Mouse (Mus musculus) forebrain, embryonic 13.5 days (tissue): ENCODE results near the gene Isg20l2. TPM values are rescaled to one million over a fixed set of nuclear protein-coding genes. Genes with fewer than 3 reads are reported as not detected.
A peak's percentile ranks its signal among the peaks of the same experiment; 100 is the strongest.

Experiments
- ATAC-seq: fragments of 200-750 bp; cut with Nextera tagmentation; 2 replicates; pipeline ENCODE4 v1.8.0; 2017
- H3K27ac ChIP-seq: fragments of 300-500 bp; sonication (generic); 2 replicates; pipeline ENCODE4 v1.5.1; 2015; ENCODE audit warnings: inconsistent platforms, mild to moderate bottlenecking, moderate library complexity
- H3K27me3 ChIP-seq: fragments of 300-500 bp; sonication (generic); 2 replicates; pipeline ENCODE4 v1.6.1; 2015; ENCODE audit warnings: mild to moderate bottlenecking, inconsistent platforms
- H3K36me3 ChIP-seq: fragments of 300-500 bp; sonication (generic); 2 replicates; pipeline ENCODE4 v1.6.1; 2015; ENCODE audit warnings: mild to moderate bottlenecking, inconsistent platforms; ENCODE audit not compliant: poor library complexity, severe bottlenecking
- H3K4me1 ChIP-seq: fragments of 300-500 bp; sonication (generic); 2 replicates; pipeline ENCODE4 v1.6.1; 2015; ENCODE audit warnings: inconsistent platforms
- H3K4me2 ChIP-seq: fragments of 300-500 bp; sonication (generic); 2 replicates; pipeline ENCODE4 v1.6.1; 2015; ENCODE audit warnings: inconsistent platforms, mild to moderate bottlenecking, moderate library complexity
- H3K4me3 ChIP-seq: fragments of 300-500 bp; sonication (generic); 2 replicates; pipeline ENCODE4 v1.5.1; 2015; ENCODE audit warnings: mild to moderate bottlenecking, inconsistent platforms
- H3K9ac ChIP-seq: fragments of 300-500 bp; sonication (generic); 2 replicates; pipeline ENCODE4 v1.6.1; 2015; ENCODE audit warnings: mild to moderate bottlenecking, inconsistent platforms
- H3K9me3 ChIP-seq: fragments of 300-500 bp; sonication (generic); replicated peaks from 2 replicates; pipeline ENCODE4 v1.6.1; 2016; ENCODE audit warnings: inconsistent platforms
- WGBS: fragments of 180-500 bp; shearing (Covaris S2); methylation state at CpG from one replicate; pipeline ENCODE4 v1.1.7; 2015; 5-methylcytosine and 5-hydroxymethylcytosine counted together
- polyA plus RNA-seq: library from polyadenylated mRNA; unstranded; fragments of >200 nt; fragmentation: Nextera tagmentation; extraction: Ambion mirVana; gene quantifications from 2 replicates; pipeline ENCODE4 v1.2.1, GENCODE M21; 2015

The Isg20l2 gene
- polyA plus RNA-seq, 1 experiment from 2014 or later, result 61.8 TPM

DNA sequence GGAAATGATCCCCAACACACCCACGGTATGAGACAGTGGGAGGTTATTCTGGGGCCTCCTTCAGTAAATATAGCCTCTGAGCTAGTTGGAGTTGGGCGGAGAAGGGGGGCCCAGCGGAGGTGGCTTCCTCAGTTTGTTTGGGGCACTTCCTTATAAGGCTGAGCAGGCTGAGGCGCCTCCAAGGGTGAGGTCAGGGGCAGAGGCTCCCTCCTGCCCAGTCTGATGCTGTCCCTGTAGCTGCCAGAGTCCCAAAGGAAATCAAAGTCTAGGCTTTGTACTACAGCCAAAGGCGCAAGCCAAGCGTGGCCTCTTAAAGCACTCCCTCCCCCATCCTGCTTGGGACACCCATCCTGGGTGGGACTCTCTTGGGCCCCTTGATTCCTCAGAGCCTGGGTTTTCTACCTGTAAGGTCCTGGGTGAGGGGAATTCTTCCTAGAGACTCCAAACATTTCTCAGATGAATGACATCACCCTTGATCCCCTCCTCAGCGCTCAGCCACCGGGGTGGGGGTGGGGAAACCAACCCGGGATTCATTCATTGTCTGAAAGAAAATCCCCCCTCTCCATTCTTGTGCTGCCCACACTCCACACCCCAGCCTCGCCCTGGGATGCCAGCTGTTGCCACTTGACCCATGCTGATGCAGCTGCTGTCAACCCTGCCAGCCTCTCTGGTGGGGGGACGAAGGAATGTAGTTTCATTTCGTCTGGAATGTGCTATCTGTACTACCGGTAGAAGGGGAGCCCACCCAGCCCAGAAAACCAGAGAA, 52.9 kb downstream of the Isg20l2 start:
- H3K27me3 ChIP-seq, result no peaks in the 10 kb centered on the region
- peak overlapping the region; percentile 49 for H3K4me2 ChIP-seq
- H3K4me1 ChIP-seq, result peaks cover 85% of the 10 kb centered on the region
- peak overlapping the region; percentile 78 for H3K27ac ChIP-seq
- no peak for ATAC-seq
- H3K4me3 ChIP-seq, result no peak overlapping the region
- H3K36me3 ChIP-seq, result peaks cover 33% of the 10 kb centered on the region; the same call in 1 of the 2 replicates
- no peaks in the 10 kb centered on the region for H3K9me3 ChIP-seq
- WGBS, result 3% methylated on average over 13 of the region's 13 CpGs
- H3K9ac ChIP-seq, result peak overlapping the region; percentile 52

DNA sequence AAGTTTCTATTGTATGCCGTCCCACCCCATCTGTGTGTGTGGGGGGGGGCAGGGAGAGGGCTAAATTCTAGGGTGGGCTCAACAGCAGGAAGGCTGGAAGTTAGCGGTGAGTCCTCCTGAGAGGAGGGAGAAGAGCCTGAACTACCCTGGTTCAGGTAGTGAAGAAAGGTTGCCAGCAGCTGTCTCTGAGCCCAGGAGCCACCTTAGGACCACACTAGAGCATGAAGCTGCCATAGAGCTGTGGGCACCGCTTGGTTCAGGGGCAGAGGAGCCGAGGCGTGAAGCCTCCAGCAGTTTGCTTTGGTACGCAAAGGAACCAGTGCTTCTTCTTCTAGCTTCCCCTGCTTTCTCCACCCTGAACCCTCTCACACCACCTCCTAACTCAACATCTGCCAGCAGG, 53.5 kb downstream of the Isg20l2 start:
- WGBS, result 52% methylated on average over 6 of the region's 6 CpGs
- Histone ChIP-seq H3K4me3 (no peak overlapping the region), H3K4me2 (peak overlapping the region; percentile 49), H3K4me1 (peaks cover 91% of the 10 kb centered on the region), H3K36me3 (peaks cover 27% of the 10 kb centered on the region; the same call in 1 of the 2 replicates), H3K27ac (peak overlapping the region; percentile 78), H3K9ac (0 out of 2 replicates have a peak overlapping the region, but pooled peaks have one; percentile 52), H3K27me3 (peaks cover 2% of the 10 kb centered on the region; the same call in 1 of the 2 replicates), H3K9me3 (no peaks in the 10 kb centered on the region)
- ATAC-seq, result no peak

DNA sequence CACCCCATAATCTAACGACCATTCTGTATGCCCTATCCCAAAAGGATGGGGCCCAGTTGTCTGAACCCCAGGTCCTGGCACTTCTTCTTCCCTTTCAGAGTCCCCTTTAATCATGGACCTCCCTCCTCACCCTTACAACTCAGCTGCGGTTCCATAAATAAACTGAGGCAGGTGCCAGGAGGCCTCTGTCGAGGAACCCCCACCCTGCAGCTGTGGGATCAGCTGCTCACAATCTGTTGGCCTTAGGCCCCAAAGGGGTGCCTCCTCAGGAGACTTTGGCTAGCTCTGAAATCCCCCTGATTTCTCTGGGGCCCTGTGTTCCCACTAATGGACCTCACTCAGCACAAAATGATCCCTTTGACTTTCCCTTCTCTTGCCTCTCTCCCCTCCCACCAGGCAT, 54.0 kb downstream of the Isg20l2 start:
- H3K27ac ChIP-seq, result no peak overlapping the region
- H3K27me3 ChIP-seq, result peaks cover 7% of the 10 kb centered on the region; the same call in 1 of the 2 replicates
- H3K4me2 ChIP-seq, result no peak overlapping the region
- H3K4me1 ChIP-seq, result peaks cover 92% of the 10 kb centered on the region
- H3K9ac ChIP-seq, result no peak overlapping the region
- H3K4me3 ChIP-seq, result no peak overlapping the region
- no peaks in the 10 kb centered on the region for H3K9me3 ChIP-seq
- WGBS, result 53% methylated on average over 3 of the region's 3 CpGs
- no peak for ATAC-seq
- peaks cover 22% of the 10 kb centered on the region; the same call in 1 of the 2 replicates for H3K36me3 ChIP-seq

DNA sequence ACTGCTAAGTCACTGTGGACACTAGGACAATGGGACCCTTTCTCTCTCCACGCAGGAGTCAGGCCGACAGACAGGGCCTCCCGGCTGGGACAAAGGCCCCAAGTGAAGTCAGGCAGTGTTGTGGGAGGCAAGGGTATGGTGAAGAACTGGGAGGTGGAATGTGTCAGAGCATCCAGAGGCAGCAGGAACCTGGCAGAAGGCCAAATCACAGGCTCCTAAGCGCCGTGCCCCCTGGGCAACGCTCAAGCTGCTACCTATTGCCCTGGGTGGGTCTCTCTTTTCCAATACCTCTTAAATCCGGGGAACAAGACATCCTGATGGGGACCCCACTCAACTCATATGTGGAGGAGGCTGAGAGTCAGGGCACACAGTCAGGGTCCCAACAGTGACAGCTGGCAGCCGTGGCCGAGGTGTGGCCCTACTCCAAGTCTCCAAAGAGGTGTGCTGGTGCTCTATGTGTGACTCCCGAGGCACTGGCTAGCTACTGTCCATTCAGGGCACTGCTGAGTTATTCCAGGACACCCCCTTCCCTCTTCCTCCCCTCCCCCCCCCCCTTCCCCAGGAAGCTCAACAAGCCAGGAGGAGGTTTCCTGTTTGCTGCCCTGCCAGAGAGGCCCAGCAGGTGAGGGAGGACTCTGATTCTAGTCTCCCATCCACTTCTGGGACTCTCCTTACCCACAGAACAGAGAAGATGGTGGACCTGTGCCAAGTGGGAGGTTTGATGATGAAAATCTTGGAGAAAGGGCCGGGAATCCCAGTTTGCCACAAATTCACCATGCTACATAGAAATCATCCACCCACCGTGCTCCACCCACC, 55.6 kb downstream of the Isg20l2 start:
- peak overlapping the region; percentile 40 for H3K27ac ChIP-seq
- no peak overlapping the region for H3K9ac ChIP-seq
- 27% methylated on average over 12 of the region's 12 CpGs for WGBS
- H3K4me3 ChIP-seq, result no peak overlapping the region
- peaks cover 20% of the 10 kb centered on the region; the same call in 1 of the 2 replicates for H3K27me3 ChIP-seq
- H3K4me2 ChIP-seq, result peak overlapping the region; percentile 2; the same call in 1 of the 2 replicates
- peaks cover 78% of the 10 kb centered on the region for H3K4me1 ChIP-seq
- no peaks in the 10 kb centered on the region for H3K9me3 ChIP-seq
- ATAC-seq, result no peak
- 0 out of 2 replicates have a peak, but pooled peaks cover 8% of the 10 kb centered on the region for H3K36me3 ChIP-seq

DNA sequence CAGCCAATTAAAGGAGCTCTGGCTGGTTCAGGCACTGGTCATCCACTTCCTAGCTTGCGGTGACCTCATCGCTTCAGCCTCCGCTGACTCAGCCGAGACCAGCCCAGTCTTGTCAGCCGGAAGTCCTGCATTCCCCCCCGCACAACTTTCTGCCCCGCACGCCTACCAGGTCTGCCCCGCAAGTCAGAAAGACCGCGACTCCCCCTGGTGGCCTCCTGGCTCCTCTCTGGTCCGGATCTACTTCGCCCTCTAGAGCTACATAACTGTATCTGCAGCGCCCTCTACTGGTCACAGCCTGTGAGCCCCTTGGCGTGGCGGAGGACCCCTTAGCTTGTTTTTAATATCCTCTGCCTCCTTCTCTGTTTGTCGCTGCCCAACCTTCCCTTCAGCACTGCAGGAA, 56.8 kb downstream of the Isg20l2 start:
- no peaks in the 10 kb centered on the region for H3K36me3 ChIP-seq
- H3K9me3 ChIP-seq, result no peaks in the 10 kb centered on the region
- WGBS, result under 1% methylated on average over 17 of the region's 17 CpGs
- ATAC-seq, result peak; percentile 83
- peak overlapping the region; percentile 62; the same call in 1 of the 2 replicates for H3K9ac ChIP-seq
- peak overlapping the region; percentile 41 for H3K4me3 ChIP-seq
- peak overlapping the region; percentile 71 for H3K27ac ChIP-seq
- H3K27me3 ChIP-seq, result peaks cover 27% of the 10 kb centered on the region
- peak overlapping the region; percentile 72 for H3K4me2 ChIP-seq
- H3K4me1 ChIP-seq, result peaks cover 67% of the 10 kb centered on the region

DNA sequence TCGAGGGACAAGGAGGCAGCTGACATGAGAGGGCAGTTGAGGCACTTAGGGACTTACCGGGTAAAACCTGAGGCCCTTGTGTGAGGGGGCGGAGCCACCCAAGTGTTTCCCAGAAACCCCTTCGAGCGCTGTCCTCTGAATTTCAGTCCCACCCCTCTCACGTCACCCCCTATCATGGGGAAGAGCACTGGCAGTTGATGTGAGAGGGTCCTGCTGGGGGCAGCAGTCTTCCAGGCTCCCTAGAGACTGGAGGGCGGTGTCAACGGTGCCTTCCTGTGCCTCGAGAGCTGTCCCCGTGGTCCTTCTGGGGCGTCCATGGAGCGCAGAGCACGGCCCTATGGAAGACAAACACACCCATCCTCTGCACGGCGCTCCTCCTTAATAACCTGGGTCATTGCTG, 57.5 kb downstream of the Isg20l2 start:
- 0% methylated on average over 15 of the region's 15 CpGs for WGBS
- H3K27ac ChIP-seq, result peak overlapping the region; percentile 71; the same call in 1 of the 2 replicates
- peak; percentile 78 for ATAC-seq

DNA sequence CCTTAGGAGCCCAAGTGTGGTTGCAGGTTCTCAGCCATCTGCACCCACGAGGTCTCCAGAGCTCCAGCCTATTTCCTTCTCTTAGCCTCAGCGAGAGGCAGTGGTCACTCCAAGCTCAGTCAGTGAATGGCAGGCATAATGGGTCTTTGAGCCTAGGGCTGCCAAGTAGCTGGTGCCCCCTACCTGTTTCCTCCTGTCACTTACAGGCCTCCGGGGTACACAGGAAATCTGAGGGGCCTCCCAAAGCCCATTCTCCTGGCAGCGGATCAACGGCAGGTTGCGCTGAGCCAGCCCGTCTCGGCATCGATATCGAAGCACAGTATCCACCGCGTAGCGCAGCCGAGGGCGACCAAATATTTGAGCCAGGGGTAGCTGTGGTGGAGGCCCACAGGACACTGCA, 58.0 kb downstream of the Isg20l2 start:
- Histone ChIP-seq H3K36me3 (no peaks in the 10 kb centered on the region), H3K4me3 (peak overlapping the region; percentile 41), H3K9ac (peak overlapping the region; percentile 62), H3K4me1 (peaks cover 55% of the 10 kb centered on the region), H3K27ac (peak overlapping the region; percentile 59; the same call in 1 of the 2 replicates), H3K9me3 (no peaks in the 10 kb centered on the region), H3K4me2 (peak overlapping the region; percentile 72), H3K27me3 (peaks cover 39% of the 10 kb centered on the region)
- peak; percentile 9; the same call in 1 of the 2 replicates for ATAC-seq
- 7% methylated on average over 15 of the region's 15 CpGs for WGBS

More for the DNA sequence above, 57.5 kb downstream of the Isg20l2 start:
- Histone ChIP-seq H3K4me2 (peak overlapping the region; percentile 72), H3K36me3 (no peaks in the 10 kb centered on the region), H3K9me3 (no peaks in the 10 kb centered on the region), H3K9ac (peak overlapping the region; percentile 62), H3K27me3 (peaks cover 34% of the 10 kb centered on the region), H3K4me1 (peaks cover 59% of the 10 kb centered on the region), H3K4me3 (peak overlapping the region; percentile 41)

DNA sequence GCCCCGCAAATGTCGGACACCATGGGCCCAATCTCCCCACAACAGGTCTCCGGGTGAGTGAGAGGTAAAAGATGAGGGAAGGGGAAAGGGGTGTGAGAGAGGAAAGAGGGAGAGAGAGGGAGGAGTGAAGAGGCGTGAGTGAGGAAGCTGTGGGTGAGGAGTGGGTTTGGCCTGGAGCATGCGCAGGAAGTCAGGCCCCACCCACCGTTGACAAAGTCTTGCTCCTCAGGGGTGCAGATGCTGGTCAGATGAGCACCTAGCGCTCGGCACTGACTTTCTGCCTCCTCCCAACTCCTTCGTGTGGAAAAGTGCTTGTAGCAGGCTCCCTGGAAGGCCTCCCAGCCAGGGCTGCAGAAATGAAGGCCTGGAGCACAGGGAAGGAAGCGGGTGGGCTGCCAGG, 59.8 kb downstream of the Isg20l2 start:
- peaks cover 36% of the 10 kb centered on the region for H3K4me1 ChIP-seq
- H3K4me3 ChIP-seq, result no peak overlapping the region
- no peak overlapping the region for H3K4me2 ChIP-seq
- H3K36me3 ChIP-seq, result no peaks in the 10 kb centered on the region
- 41% methylated on average over 10 of the region's 10 CpGs for WGBS
- no peak for ATAC-seq
- H3K27me3 ChIP-seq, result peaks cover 57% of the 10 kb centered on the region
- no peak overlapping the region for H3K9ac ChIP-seq
- no peak overlapping the region for H3K27ac ChIP-seq
- H3K9me3 ChIP-seq, result no peaks in the 10 kb centered on the region

Other genes with a start within 250 kb of the Isg20l2 start
- 0.35 and 0.58 TPM in 2 replicates for gene Lrrc71, start 181.7 kb upstream of the Isg20l2 start, polyA plus RNA-seq
- gene Ntrk1, start 135.2 kb upstream of the Isg20l2 start, polyA plus RNA-seq, result 0.53 and 0.88 TPM in 2 replicates
- 0.33 and 0.43 TPM in 2 replicates for gene Insrr, start 133.4 kb upstream of the Isg20l2 start, polyA plus RNA-seq
- 4.7 and 4.8 TPM in 2 replicates for gene Pear1, start 106.0 kb upstream of the Isg20l2 start, polyA plus RNA-seq
- not detected in 2 replicates for gene Sh2d2a, start 83.6 kb upstream of the Isg20l2 start, polyA plus RNA-seq
- gene Prcc, start 44.7 kb upstream of the Isg20l2 start, polyA plus RNA-seq, result 14.5 TPM in 2 replicates
- 106 and 147 TPM in 2 replicates for gene Hdgf, start 24.0 kb upstream of the Isg20l2 start, polyA plus RNA-seq
- gene Mrpl24, start 10.8 kb upstream of the Isg20l2 start, polyA plus RNA-seq, result 70.2 and 77.2 TPM in 2 replicates
- gene Rrnad1, start 403 bp downstream of the Isg20l2 start, polyA plus RNA-seq, result 20.7 and 22.7 TPM in 2 replicates
- gene Crabp2, start 18.4 kb downstream of the Isg20l2 start, polyA plus RNA-seq, result 67.1 and 89.5 TPM in 2 replicates
- gene Nes, start 40.8 kb downstream of the Isg20l2 start, polyA plus RNA-seq, result 76.3 and 79.9 TPM in 2 replicates
- 9.5 and 9.6 TPM in 2 replicates for gene Bcan, start 69.9 kb downstream of the Isg20l2 start, polyA plus RNA-seq
- 0.11 and 0.36 TPM in 2 replicates for gene Hapln2, start 97.3 kb downstream of the Isg20l2 start, polyA plus RNA-seq
- 29.7 and 30.7 TPM in 2 replicates for gene Gpatch4, start 112.8 kb downstream of the Isg20l2 start, polyA plus RNA-seq
- gene Naxe, start 128.2 kb downstream of the Isg20l2 start, polyA plus RNA-seq, result 154 and 157 TPM in 2 replicates
- gene Ttc24, start 148.0 kb downstream of the Isg20l2 start, polyA plus RNA-seq, result not detected in 2 replicates
- gene Iqgap3, start 151.7 kb downstream of the Isg20l2 start, polyA plus RNA-seq, result 13.8 and 15.3 TPM in 2 replicates
- 15.0 and 16.5 TPM in 2 replicates for gene Mef2d, start 212.1 kb downstream of the Isg20l2 start, polyA plus RNA-seq